Mouse (Mus musculus) MEL (cell line): Measurements from ENCODE around the gene Rcc1l. TPM values are rescaled to one million over a fixed set of nuclear protein-coding genes. Genes with fewer than 3 reads are reported as not detected.
A peak's percentile ranks its signal among the peaks of the same experiment; 100 is the strongest.

Experiments used
- DNase-seq: peaks from one replicate; pipeline ENCODE4 v3.0.0; 2011; ENCODE audit warnings: low read depth, low spot score
- H3K27ac ChIP-seq: 2 replicates; pipeline ENCODE4 v1.5.1; 2012; ENCODE audit warnings: low read depth, mild to moderate bottlenecking, control low read depth, low read length, moderate library complexity; ENCODE audit not compliant: control insufficient read depth
- H3K27me3 ChIP-seq, 2 experiments: fragments of 150-350 bp in 1 of 2; sonication (generic) in 1 of 2; 2 replicates each; pipeline ENCODE4 v1.6.1; 2012; ENCODE audit warnings: low read length in 2 of 2, mild to moderate bottlenecking in 2 of 2, improper control_type of control experiment in 1 of 2, moderate library complexity in 1 of 2; ENCODE audit not compliant: insufficient read depth in 2 of 2, control insufficient read depth in 1 of 2
- H3K36me3 ChIP-seq, 2 experiments: 2 replicates each; pipeline ENCODE4 v1.6.1; 2012 to 2014; ENCODE audit warnings: low read length in 2 of 2, improper control_type of control experiment in 1 of 2, inconsistent platforms in 1 of 2, mild to moderate bottlenecking in 1 of 2; ENCODE audit not compliant: insufficient read depth in 2 of 2, control insufficient read depth in 1 of 2
- H3K4me1 ChIP-seq, 2 experiments: fragments of 150-350 bp in 1 of 2; sonication (generic) in 1 of 2; 2 replicates each; pipeline ENCODE4 v1.6.1; 2012; ENCODE audit warnings: low read length in 2 of 2, improper control_type of control experiment in 1 of 2, mild to moderate bottlenecking in 1 of 2; ENCODE audit not compliant: insufficient read depth in 2 of 2, control insufficient read depth in 1 of 2
- H3K4me3 ChIP-seq, 2 experiments: fragments of 150-350 bp in 1 of 2; sonication (generic) in 1 of 2; 2 replicates each; pipeline ENCODE4 v1.5.1; 2012; ENCODE audit warnings: low read depth in 2 of 2, low read length in 2 of 2, mild to moderate bottlenecking in 2 of 2, moderate library complexity in 2 of 2, control low read depth in 1 of 2, improper control_type of control experiment in 1 of 2; ENCODE audit not compliant: control insufficient read depth in 1 of 2, insufficient read depth in 1 of 2
- H3K79me2 ChIP-seq: 2 replicates; pipeline ENCODE4 v1.6.1; 2012; ENCODE audit warnings: mild to moderate bottlenecking, low read length, moderate library complexity; ENCODE audit not compliant: control insufficient read depth, poor library complexity, insufficient read depth
- H3K9ac ChIP-seq: 2 replicates; pipeline ENCODE4 v1.6.1; 2012; ENCODE audit warnings: low read depth, mild to moderate bottlenecking, control low read depth, low read length, moderate library complexity; ENCODE audit not compliant: control insufficient read depth, poor library complexity, severe bottlenecking
- H3K9me3 ChIP-seq: fragments of 150-350 bp; sonication (generic); replicated peaks from 2 replicates; pipeline ENCODE4 v1.6.1; 2012; ENCODE audit warnings: mild to moderate bottlenecking, low read length, improper control_type of control experiment, moderate library complexity; ENCODE audit not compliant: insufficient read depth
- BHLHE40 ChIP-seq: IDR thresholded peaks from 2 replicates; pipeline ENCODE4 v1.6.1; 2012; ENCODE audit warnings: low read depth, mild to moderate bottlenecking, inconsistent platforms, low read length, improper control_type of control experiment, borderline replicate concordance
- CTCF ChIP-seq, 3 experiments: IDR thresholded peaks in 2 of 3; conservative IDR thresholded peaks in 1 of 3; 2 replicates each; pipeline ENCODE4 v1.5.1; 2011 to 2012; ENCODE audit warnings: low read length in 3 of 3, low read depth in 2 of 3, mild to moderate bottlenecking in 2 of 3, improper control_type of control experiment in 1 of 3, inconsistent platforms in 1 of 3, mixed read lengths in 1 of 3, moderate library complexity in 1 of 3; ENCODE audit not compliant: control insufficient read depth in 1 of 3, insufficient read depth in 1 of 3, poor library complexity in 1 of 3, severe bottlenecking in 1 of 3
- ELF1 ChIP-seq: IDR thresholded peaks from 2 replicates; pipeline ENCODE4 v1.6.1; 2014; ENCODE audit warnings: low read depth, mild to moderate bottlenecking, inconsistent platforms, low read length, improper control_type of control experiment, moderate library complexity
- EP300 ChIP-seq, 2 experiments: IDR thresholded peaks; 2 replicates each; pipeline ENCODE4 v1.6.1; 2011; ENCODE audit warnings: improper control_type of control experiment in 2 of 2, low read length in 2 of 2, low read depth in 1 of 2, mild to moderate bottlenecking in 1 of 2
- ETS1 ChIP-seq: IDR thresholded peaks from 2 replicates; pipeline ENCODE4 v1.6.1; 2012; ENCODE audit warnings: low read depth, mild to moderate bottlenecking, inconsistent platforms, low read length, improper control_type of control experiment, moderate library complexity
- GATA1 ChIP-seq: IDR thresholded peaks from 2 replicates; pipeline ENCODE4 v1.6.1; 2011; ENCODE audit warnings: low read depth, low read length, improper control_type of control experiment
- JUND ChIP-seq: IDR thresholded peaks from 2 replicates; pipeline ENCODE4 v1.6.1; 2011; ENCODE audit warnings: low read depth, mild to moderate bottlenecking, improper control_type of control experiment, low read length
- MAFK ChIP-seq: IDR thresholded peaks from 2 replicates; pipeline ENCODE4 v1.6.1; 2011; ENCODE audit warnings: low read depth, mild to moderate bottlenecking, low read length, improper control_type of control experiment, borderline replicate concordance
- MXI1 ChIP-seq: IDR thresholded peaks from 2 replicates; pipeline ENCODE4 v1.6.1; 2011; ENCODE audit warnings: mild to moderate bottlenecking, low read depth, low read length, improper control_type of control experiment
- MYC ChIP-seq: IDR thresholded peaks from 2 replicates; pipeline ENCODE4 v1.6.1; 2011; ENCODE audit warnings: low read depth, mild to moderate bottlenecking, low read length, improper control_type of control experiment, moderate library complexity
- POLR2A ChIP-seq, 2 experiments: IDR thresholded peaks; 2 replicates each; pipeline ENCODE4 v1.6.1; 2011 to 2012; ENCODE audit warnings: low read length in 2 of 2, mild to moderate bottlenecking in 2 of 2, control low read depth in 1 of 2, improper control_type of control experiment in 1 of 2, low read depth in 1 of 2, moderate library complexity in 1 of 2; ENCODE audit not compliant: control insufficient read depth in 1 of 2, insufficient read depth in 1 of 2, poor library complexity in 1 of 2
- POLR2AphosphoS5 ChIP-seq: IDR thresholded peaks from 2 replicates; pipeline ENCODE4 v1.6.1; 2012; ENCODE audit warnings: low read depth, borderline replicate concordance, mild to moderate bottlenecking, inconsistent platforms, low read length, moderate library complexity, mixed read lengths
- RAD21 ChIP-seq: IDR thresholded peaks from 2 replicates; pipeline ENCODE4 v1.6.1; 2011; ENCODE audit warnings: mild to moderate bottlenecking, low read depth, low read length, improper control_type of control experiment
- SIN3A ChIP-seq: IDR thresholded peaks from 2 replicates; pipeline ENCODE4 v1.6.1; 2012; ENCODE audit warnings: low read length, improper control_type of control experiment, inconsistent platforms
- SMC3 ChIP-seq: IDR thresholded peaks from 2 replicates; pipeline ENCODE4 v1.6.1; 2011; ENCODE audit warnings: low read depth, low read length, improper control_type of control experiment
- TBP ChIP-seq: IDR thresholded peaks from 2 replicates; pipeline ENCODE4 v1.8.0; 2011; ENCODE audit warnings: low read depth, low read length, improper control_type of control experiment
- TCF12 ChIP-seq: IDR thresholded peaks from 2 replicates; pipeline ENCODE4 v1.6.1; 2014; ENCODE audit warnings: low read depth, mild to moderate bottlenecking, inconsistent platforms, low read length, improper control_type of control experiment, moderate library complexity
- UBTF ChIP-seq: IDR thresholded peaks from 2 replicates; pipeline ENCODE4 v1.6.1; 2012; ENCODE audit warnings: low read depth, mild to moderate bottlenecking, inconsistent platforms, low read length, improper control_type of control experiment, moderate library complexity, borderline replicate concordance; ENCODE audit not compliant: insufficient read depth
- USF1 ChIP-seq: IDR thresholded peaks from 2 replicates; pipeline ENCODE4 v1.6.1; 2014; ENCODE audit warnings: low read depth, mild to moderate bottlenecking, inconsistent platforms, low read length, improper control_type of control experiment, moderate library complexity
- USF2 ChIP-seq, 2 experiments: IDR thresholded peaks; 2 replicates each; pipeline ENCODE4 v1.6.1; 2011 to 2012; ENCODE audit warnings: improper control_type of control experiment in 2 of 2, low read length in 2 of 2, borderline replicate concordance in 1 of 2, inconsistent platforms in 1 of 2, low read depth in 1 of 2, mild to moderate bottlenecking in 1 of 2; ENCODE audit not compliant: insufficient read depth in 1 of 2
- ZNF384 ChIP-seq: IDR thresholded peaks from 2 replicates; pipeline ENCODE4 v1.6.1; 2012; ENCODE audit warnings: low read depth, mild to moderate bottlenecking, inconsistent platforms, low read length, improper control_type of control experiment
- polyA plus RNA-seq, 2 experiments: library from polyadenylated mRNA; stranded (reverse) in 1 of 2; unstranded in 1 of 2; fragments of >175 nt in 1 of 2; fragments of >200 nt in 1 of 2; gene quantifications; 2 replicates each; pipeline versions ENCODE4 v1.2.1 to v1.2.4; 2012; ENCODE audit warnings: low replicate concordance in 2 of 2, low read depth in 1 of 2; ENCODE audit not compliant: insufficient read length in 2 of 2, insufficient read depth in 1 of 2, missing spikeins in 1 of 2
- total RNA-seq: library from RNA; depleted of rRNA; stranded (reverse); fragments of 300-350 nt; gene quantifications from 2 replicates; pipeline ENCODE4 v1.2.3, GENCODE M21; 2012; rRNA removed

The Rcc1l gene
- total and polyA plus RNA-seq, 3 experiments, result 51.7 to 59.1 TPM; not detected in 1

GRCm38 (mm10) chr5:134098976-134099375 lies 77.6 kb downstream of the Rcc1l start:
- DNase-seq, result peak; percentile 8
- no peak overlapping the region for H3K27ac ChIP-seq

GRCm38 (mm10) chr5:134098341-134098902 lies 78.2 kb downstream of the Rcc1l start:
- Histone ChIP-seq H3K36me3 (no peaks in the 10 kb centered on the region), H3K4me1 (no peaks in the 10 kb centered on the region), H3K9me3 (no peaks in the 10 kb centered on the region), H3K4me3 (no peak overlapping the region), H3K79me2 (no peaks in the 10 kb centered on the region), H3K9ac (no peak overlapping the region), H3K27ac (no peak overlapping the region), H3K27me3 (no peaks in the 10 kb centered on the region; a peak in 1 of 4 replicates)
- no peak for DNase-seq
- TF ChIP-seq MXI1 (no peak), UBTF (no peak), GATA1 (no peak), CTCF (IDR thresholded peaks at IDR 0.05 in 2 of 3, conservative IDR thresholded peaks at IDR 0.05 in 1 of 3; ENCODE audit: control insufficient read depth in 1 of 3, insufficient read depth in 1 of 3, low read depth in 2 of 3, low read length in 3 of 3, poor library complexity in 1 of 3, severe bottlenecking in 1 of 3) (no peak), MYC (no peak), SMC3 (no peak), SIN3A (no peak), ETS1 (no peak), MAFK (no peak), BHLHE40 (no peak), RAD21 (no peak)

More at GRCm38 (mm10) chr5:134098976-134099375, 77.6 kb downstream of the Rcc1l start:
- H3K27me3 ChIP-seq, result no peaks in the 10 kb centered on the region; a peak in 1 of 4 replicates
- no peaks in the 10 kb centered on the region for H3K4me1 ChIP-seq
- H3K36me3 ChIP-seq, result no peaks in the 10 kb centered on the region
- H3K9me3 ChIP-seq, result no peaks in the 10 kb centered on the region
- peak overlapping the region; percentile 38 to 85 for H3K4me3 ChIP-seq
- H3K9ac ChIP-seq, result peak overlapping the region; percentile 54
- H3K79me2 ChIP-seq, result no peaks in the 10 kb centered on the region
- no peak for TF ChIP-seq SIN3A
- no peak for TF ChIP-seq POLR2AphosphoS5
- no peak for TF ChIP-seq POLR2A (IDR thresholded peaks at IDR 0.05; ENCODE audit: control insufficient read depth in 1 of 2, insufficient read depth in 1 of 2, low read depth in 1 of 2, low read length in 2 of 2, poor library complexity in 1 of 2)
- TF ChIP-seq SMC3, result no peak
- TF ChIP-seq USF1, result no peak
- no peak for TF ChIP-seq MAFK
- no peak for TF ChIP-seq EP300 (IDR thresholded peaks at IDR 0.05; ENCODE audit: low read depth in 1 of 2, low read length in 2 of 2)
- no peak for TF ChIP-seq UBTF
- no peak for TF ChIP-seq USF2 (IDR thresholded peaks at IDR 0.05; ENCODE audit: borderline replicate concordance in 1 of 2, insufficient read depth in 1 of 2, low read depth in 1 of 2, low read length in 2 of 2)
- no peak for TF ChIP-seq JUND
- TF ChIP-seq TBP, result no peak
- no peak for TF ChIP-seq ELF1
- TF ChIP-seq ZNF384, result no peak
- no peak for TF ChIP-seq TCF12

Other genes with a start within 250 kb of the Rcc1l start
- gene Castor2, start 77.1 kb downstream of the Rcc1l start, total RNA-seq, result 0.46 and 0.49 TPM in 2 replicates
- 1 to 10 TPM in 1 of 2 experiments, not detected in 1; 1.4 TPM for gene Castor2, start 77.1 kb downstream of the Rcc1l start, polyA plus RNA-seq
- gene Gtf2ird2, start 7.2 kb upstream of the Rcc1l start, total RNA-seq, result 2.6 and 3.6 TPM in 2 replicates
- gene Gtf2ird2, start 7.2 kb upstream of the Rcc1l start, polyA plus RNA-seq, result 1 to 10 TPM in 1 of 2 experiments, not detected in 1; 4.6 TPM
- gene Ncf1, start 52.9 kb upstream of the Rcc1l start, total RNA-seq, result 0.58 and 0.59 TPM in 2 replicates
- gene Ncf1, start 52.9 kb upstream of the Rcc1l start, polyA plus RNA-seq, result 1 to 10 TPM in 1 of 2 experiments, not detected in 1; 3.3 TPM
- gene Gtf2i, start 138.0 kb upstream of the Rcc1l start, total RNA-seq, result 46.7 and 47.2 TPM in 2 replicates
- 100 to 1,000 TPM; 128 to 151 TPM for gene Gtf2i, start 138.0 kb upstream of the Rcc1l start, polyA plus RNA-seq